Mouse (Mus musculus) MEL (cell line): ENCODE measurements around the gene Acot3. TPM values are rescaled to one million over a fixed set of nuclear protein-coding genes. Genes with fewer than 3 reads are reported as not detected.
A peak's percentile ranks its signal among the peaks of the same experiment; 100 is the strongest.

Experiments
- DNase-seq: peaks from one replicate; pipeline ENCODE4 v3.0.0; 2011; ENCODE audit warnings: low read depth, low spot score
- H3K27ac ChIP-seq: 2 replicates; pipeline ENCODE4 v1.5.1; 2012; ENCODE audit warnings: low read depth, mild to moderate bottlenecking, control low read depth, low read length, moderate library complexity; ENCODE audit not compliant: control insufficient read depth
- H3K27me3 ChIP-seq, 2 experiments: fragments of 150-350 bp in 1 of 2; sonication (generic) in 1 of 2; 2 replicates each; pipeline ENCODE4 v1.6.1; 2012; ENCODE audit warnings: low read length in 2 of 2, mild to moderate bottlenecking in 2 of 2, improper control_type of control experiment in 1 of 2, moderate library complexity in 1 of 2; ENCODE audit not compliant: insufficient read depth in 2 of 2, control insufficient read depth in 1 of 2
- H3K36me3 ChIP-seq, 2 experiments: 2 replicates each; pipeline ENCODE4 v1.6.1; 2012 to 2014; ENCODE audit warnings: low read length in 2 of 2, improper control_type of control experiment in 1 of 2, inconsistent platforms in 1 of 2, mild to moderate bottlenecking in 1 of 2; ENCODE audit not compliant: insufficient read depth in 2 of 2, control insufficient read depth in 1 of 2
- H3K4me1 ChIP-seq, 2 experiments: fragments of 150-350 bp in 1 of 2; sonication (generic) in 1 of 2; 2 replicates each; pipeline ENCODE4 v1.6.1; 2012; ENCODE audit warnings: low read length in 2 of 2, improper control_type of control experiment in 1 of 2, mild to moderate bottlenecking in 1 of 2; ENCODE audit not compliant: insufficient read depth in 2 of 2, control insufficient read depth in 1 of 2
- H3K4me3 ChIP-seq, 2 experiments: fragments of 150-350 bp in 1 of 2; sonication (generic) in 1 of 2; 2 replicates each; pipeline ENCODE4 v1.5.1; 2012; ENCODE audit warnings: low read depth in 2 of 2, low read length in 2 of 2, mild to moderate bottlenecking in 2 of 2, moderate library complexity in 2 of 2, control low read depth in 1 of 2, improper control_type of control experiment in 1 of 2; ENCODE audit not compliant: control insufficient read depth in 1 of 2, insufficient read depth in 1 of 2
- H3K79me2 ChIP-seq: 2 replicates; pipeline ENCODE4 v1.6.1; 2012; ENCODE audit warnings: mild to moderate bottlenecking, low read length, moderate library complexity; ENCODE audit not compliant: control insufficient read depth, poor library complexity, insufficient read depth
- H3K9ac ChIP-seq: 2 replicates; pipeline ENCODE4 v1.6.1; 2012; ENCODE audit warnings: low read depth, mild to moderate bottlenecking, control low read depth, low read length, moderate library complexity; ENCODE audit not compliant: control insufficient read depth, poor library complexity, severe bottlenecking
- H3K9me3 ChIP-seq: fragments of 150-350 bp; sonication (generic); replicated peaks from 2 replicates; pipeline ENCODE4 v1.6.1; 2012; ENCODE audit warnings: mild to moderate bottlenecking, low read length, improper control_type of control experiment, moderate library complexity; ENCODE audit not compliant: insufficient read depth
- BHLHE40 ChIP-seq: IDR thresholded peaks from 2 replicates; pipeline ENCODE4 v1.6.1; 2012; ENCODE audit warnings: low read depth, mild to moderate bottlenecking, inconsistent platforms, low read length, improper control_type of control experiment, borderline replicate concordance
- CHD1 ChIP-seq: IDR thresholded peaks from 2 replicates; pipeline ENCODE4 v1.6.1; 2012; ENCODE audit warnings: low read depth, mild to moderate bottlenecking, inconsistent platforms, low read length, improper control_type of control experiment
- CTCF ChIP-seq, 3 experiments: IDR thresholded peaks in 2 of 3; conservative IDR thresholded peaks in 1 of 3; 2 replicates each; pipeline ENCODE4 v1.5.1; 2011 to 2012; ENCODE audit warnings: low read length in 3 of 3, low read depth in 2 of 3, mild to moderate bottlenecking in 2 of 3, improper control_type of control experiment in 1 of 3, inconsistent platforms in 1 of 3, mixed read lengths in 1 of 3, moderate library complexity in 1 of 3; ENCODE audit not compliant: control insufficient read depth in 1 of 3, insufficient read depth in 1 of 3, poor library complexity in 1 of 3, severe bottlenecking in 1 of 3
- ELF1 ChIP-seq: IDR thresholded peaks from 2 replicates; pipeline ENCODE4 v1.6.1; 2014; ENCODE audit warnings: low read depth, mild to moderate bottlenecking, inconsistent platforms, low read length, improper control_type of control experiment, moderate library complexity
- EP300 ChIP-seq, 2 experiments: IDR thresholded peaks; 2 replicates each; pipeline ENCODE4 v1.6.1; 2011; ENCODE audit warnings: improper control_type of control experiment in 2 of 2, low read length in 2 of 2, low read depth in 1 of 2, mild to moderate bottlenecking in 1 of 2
- ETS1 ChIP-seq: IDR thresholded peaks from 2 replicates; pipeline ENCODE4 v1.6.1; 2012; ENCODE audit warnings: low read depth, mild to moderate bottlenecking, inconsistent platforms, low read length, improper control_type of control experiment, moderate library complexity
- GATA1 ChIP-seq: IDR thresholded peaks from 2 replicates; pipeline ENCODE4 v1.6.1; 2011; ENCODE audit warnings: low read depth, low read length, improper control_type of control experiment
- JUND ChIP-seq: IDR thresholded peaks from 2 replicates; pipeline ENCODE4 v1.6.1; 2011; ENCODE audit warnings: low read depth, mild to moderate bottlenecking, improper control_type of control experiment, low read length
- KAT2A ChIP-seq: conservative IDR thresholded peaks from 2 replicates; pipeline ENCODE4 v1.6.1; 2012; ENCODE audit warnings: low read depth, low read length, improper control_type of control experiment, inconsistent platforms
- MEF2A ChIP-seq: IDR thresholded peaks from 2 replicates; pipeline ENCODE4 v1.6.1; 2014; ENCODE audit warnings: low read depth, mild to moderate bottlenecking, inconsistent platforms, low read length, improper control_type of control experiment; ENCODE audit not compliant: poor library complexity, insufficient replicate concordance, severe bottlenecking; ENCODE audit errors: extremely low read depth
- MYC ChIP-seq: IDR thresholded peaks from 2 replicates; pipeline ENCODE4 v1.6.1; 2011; ENCODE audit warnings: low read depth, mild to moderate bottlenecking, low read length, improper control_type of control experiment, moderate library complexity
- NELFE ChIP-seq: IDR thresholded peaks from 2 replicates; pipeline ENCODE4 v1.6.1; 2011; ENCODE audit warnings: low read depth, low read length, improper control_type of control experiment
- NRF1 ChIP-seq: IDR thresholded peaks from 2 replicates; pipeline ENCODE4 v1.6.1; 2014; ENCODE audit warnings: low read depth, mild to moderate bottlenecking, inconsistent platforms, low read length, improper control_type of control experiment, moderate library complexity; ENCODE audit not compliant: poor library complexity, insufficient read depth, severe bottlenecking
- POLR2A ChIP-seq, 2 experiments: IDR thresholded peaks; 2 replicates each; pipeline ENCODE4 v1.6.1; 2011 to 2012; ENCODE audit warnings: low read length in 2 of 2, mild to moderate bottlenecking in 2 of 2, control low read depth in 1 of 2, improper control_type of control experiment in 1 of 2, low read depth in 1 of 2, moderate library complexity in 1 of 2; ENCODE audit not compliant: control insufficient read depth in 1 of 2, insufficient read depth in 1 of 2, poor library complexity in 1 of 2
- RAD21 ChIP-seq: IDR thresholded peaks from 2 replicates; pipeline ENCODE4 v1.6.1; 2011; ENCODE audit warnings: mild to moderate bottlenecking, low read depth, low read length, improper control_type of control experiment
- SIN3A ChIP-seq: IDR thresholded peaks from 2 replicates; pipeline ENCODE4 v1.6.1; 2012; ENCODE audit warnings: low read length, improper control_type of control experiment, inconsistent platforms
- SMC3 ChIP-seq: IDR thresholded peaks from 2 replicates; pipeline ENCODE4 v1.6.1; 2011; ENCODE audit warnings: low read depth, low read length, improper control_type of control experiment
- TAL1 ChIP-seq: IDR thresholded peaks from 2 replicates; pipeline ENCODE4 v1.6.1; 2012; ENCODE audit warnings: mild to moderate bottlenecking, inconsistent platforms, low read length, moderate library complexity, mixed read lengths
- UBTF ChIP-seq: IDR thresholded peaks from 2 replicates; pipeline ENCODE4 v1.6.1; 2012; ENCODE audit warnings: low read depth, mild to moderate bottlenecking, inconsistent platforms, low read length, improper control_type of control experiment, moderate library complexity, borderline replicate concordance; ENCODE audit not compliant: insufficient read depth
- USF1 ChIP-seq: IDR thresholded peaks from 2 replicates; pipeline ENCODE4 v1.6.1; 2014; ENCODE audit warnings: low read depth, mild to moderate bottlenecking, inconsistent platforms, low read length, improper control_type of control experiment, moderate library complexity
- ZC3H11A ChIP-seq: IDR thresholded peaks from 2 replicates; pipeline ENCODE4 v1.6.1; 2012; ENCODE audit warnings: low read depth, mild to moderate bottlenecking, inconsistent platforms, low read length, improper control_type of control experiment
- ZKSCAN1 ChIP-seq: IDR thresholded peaks from 2 replicates; pipeline ENCODE4 v1.6.1; 2012; ENCODE audit warnings: low read depth, mild to moderate bottlenecking, inconsistent platforms, low read length, improper control_type of control experiment, moderate library complexity
- polyA plus RNA-seq, 2 experiments: library from polyadenylated mRNA; stranded (reverse) in 1 of 2; unstranded in 1 of 2; fragments of >175 nt in 1 of 2; fragments of >200 nt in 1 of 2; gene quantifications; 2 replicates each; pipeline versions ENCODE4 v1.2.1 to v1.2.4; 2012; ENCODE audit warnings: low replicate concordance in 2 of 2, low read depth in 1 of 2; ENCODE audit not compliant: insufficient read length in 2 of 2, insufficient read depth in 1 of 2, missing spikeins in 1 of 2
- total RNA-seq: library from RNA; depleted of rRNA; stranded (reverse); fragments of 300-350 nt; gene quantifications from 2 replicates; pipeline ENCODE4 v1.2.3, GENCODE M21; 2012; rRNA removed

Acot3 gene
- total and polyA plus RNA-seq, 3 experiments, result not detected

- H3K27me3 ChIP-seq, result no peaks in the 10 kb centered on the region
- no peak overlapping the region for H3K4me3 ChIP-seq
- H3K9me3 ChIP-seq, result no peaks in the 10 kb centered on the region
- no peak overlapping the region for H3K27ac ChIP-seq
- no peaks in the 10 kb centered on the region for H3K79me2 ChIP-seq
- H3K36me3 ChIP-seq, result peaks cover 0 to 5% of the 10 kb centered on the region in 2 experiments; a peak in 2 of 4 replicates
- H3K4me1 ChIP-seq, result peaks cover 0 to 4% of the 10 kb centered on the region in 2 experiments; a peak in 2 of 4 replicates
- no peak overlapping the region for H3K9ac ChIP-seq
- TF ChIP-seq USF1, result no peak
- TF ChIP-seq JUND, result no peak
- TF ChIP-seq NRF1, result no peak
- peak in 2 of 3 experiments; percentile 17 to 45; a peak in 3 of 6 replicates for TF ChIP-seq CTCF (IDR thresholded peaks at IDR 0.05 in 2 of 3, conservative IDR thresholded peaks at IDR 0.05 in 1 of 3; ENCODE audit: control insufficient read depth in 1 of 3, insufficient read depth in 1 of 3, low read depth in 2 of 3, low read length in 3 of 3, poor library complexity in 1 of 3, severe bottlenecking in 1 of 3)
- TF ChIP-seq KAT2A, result no peak
- TF ChIP-seq TAL1, result no peak
- TF ChIP-seq MYC, result no peak
- TF ChIP-seq NELFE, result no peak
- TF ChIP-seq ZC3H11A, result no peak
- no peak for TF ChIP-seq UBTF
- no peak for TF ChIP-seq EP300 (IDR thresholded peaks at IDR 0.05; ENCODE audit: low read depth in 1 of 2, low read length in 2 of 2)
- no peak for TF ChIP-seq ZKSCAN1
- TF ChIP-seq POLR2A (IDR thresholded peaks at IDR 0.05; ENCODE audit: control insufficient read depth in 1 of 2, insufficient read depth in 1 of 2, low read depth in 1 of 2, low read length in 2 of 2, poor library complexity in 1 of 2), result no peak
- TF ChIP-seq CHD1, result no peak
- peak; percentile 32 for TF ChIP-seq RAD21
- TF ChIP-seq SMC3, result peak; percentile 52
- no peak for TF ChIP-seq GATA1
- no peak for TF ChIP-seq SIN3A
- no peak for TF ChIP-seq ELF1
- no peak for TF ChIP-seq MEF2A
- TF ChIP-seq BHLHE40, result no peak
- TF ChIP-seq ETS1, result no peak
- DNase-seq, result no peak
Observed at GRCm38 (mm10) chr12:84109924-84110323, 58.0 kb downstream of the Acot3 start.

Other genes with a start within 250 kb of the Acot3 start
- gene Numb, start 130.2 kb upstream of the Acot3 start, total RNA-seq, result 8.4 and 10.6 TPM in 2 replicates
- gene Numb, start 130.2 kb upstream of the Acot3 start, polyA plus RNA-seq, result 10 to 100 TPM in 1 of 2 experiments, not detected in 1; 14.6 TPM
- 43.4 and 46.6 TPM in 2 replicates for gene Riox1, start 101.5 kb upstream of the Acot3 start, total RNA-seq
- gene Riox1, start 101.5 kb upstream of the Acot3 start, polyA plus RNA-seq, result 10 to 100 TPM in 1 of 2 experiments, not detected in 1; 47.1 TPM
- gene Heatr4, start 67.3 kb upstream of the Acot3 start, total RNA-seq, result not detected in 2 replicates
- gene Heatr4, start 67.3 kb upstream of the Acot3 start, polyA plus RNA-seq, result under 1 TPM in 1 of 2 experiments, not detected in 1; 0.03 TPM
- gene Acot2, start 64.3 kb upstream of the Acot3 start, total RNA-seq, result 9.8 and 14.6 TPM in 2 replicates
- gene Acot2, start 64.3 kb upstream of the Acot3 start, polyA plus RNA-seq, result 10 to 100 TPM in 1 of 2 experiments, not detected in 1; 13.0 TPM
- gene Acot1, start 42.7 kb upstream of the Acot3 start, total RNA-seq, result 1.5 and 1.9 TPM in 2 replicates
- 10 to 100 TPM in 1 of 2 experiments, not detected in 1; 12.7 TPM for gene Acot1, start 42.7 kb upstream of the Acot3 start, polyA plus RNA-seq
- gene Acot4, start 13.8 kb upstream of the Acot3 start, total RNA-seq, result 0.08 TPM in 1 of 2 replicates, not detected in the other
- under 1 TPM in 1 of 2 experiments, not detected in 1; 0.08 TPM for gene Acot4, start 13.8 kb upstream of the Acot3 start, polyA plus RNA-seq
- not detected in 2 replicates for gene Gm49366, start 13.2 kb upstream of the Acot3 start, total RNA-seq
- gene Gm49366, start 13.2 kb upstream of the Acot3 start, polyA plus RNA-seq, result not detected
- not detected in 2 replicates for gene Acot5, start 17.2 kb downstream of the Acot3 start, total RNA-seq
- gene Acot5, start 17.2 kb downstream of the Acot3 start, polyA plus RNA-seq, result not detected
- 2.7 and 3.2 TPM in 2 replicates for gene Acot6, start 48.5 kb downstream of the Acot3 start, total RNA-seq
- gene Acot6, start 48.5 kb downstream of the Acot3 start, polyA plus RNA-seq, result 1 to 10 TPM in 1 of 2 experiments, not detected in 1; 3.3 TPM
- 0.98 and 1.3 TPM in 2 replicates for gene Dnal1, start 62.2 kb downstream of the Acot3 start, total RNA-seq
- 1 to 10 TPM in 1 of 2 experiments, not detected in 1; 1.7 TPM for gene Dnal1, start 62.2 kb downstream of the Acot3 start, polyA plus RNA-seq
- gene Pnma1, start 96.3 kb downstream of the Acot3 start, total RNA-seq, result 0.10 and 0.31 TPM in 2 replicates
- gene Pnma1, start 96.3 kb downstream of the Acot3 start, polyA plus RNA-seq, result under 1 TPM in 1 of 2 experiments, not detected in 1; 0.46 TPM
- gene Elmsan1, start 166.7 kb downstream of the Acot3 start, total RNA-seq, result 7.7 TPM in 2 replicates
- 10 to 100 TPM in 1 of 2 experiments, not detected in 1; 25.3 TPM for gene Elmsan1, start 166.7 kb downstream of the Acot3 start, polyA plus RNA-seq
- 32.6 and 33.0 TPM in 2 replicates for gene Ptgr2, start 233.1 kb downstream of the Acot3 start, total RNA-seq
- 10 to 100 TPM in 1 of 2 experiments, not detected in 1; 35.9 TPM for gene Ptgr2, start 233.1 kb downstream of the Acot3 start, polyA plus RNA-seq